Mouse (Mus musculus): ENCODE measurements at regions not wholly inside any gene's neighbourhood (a gene's known extent, or its start where the extent isn't known, plus 50 kb on each side); places are given as distances from the start of the nearest gene placed in this dataset.

DNA sequence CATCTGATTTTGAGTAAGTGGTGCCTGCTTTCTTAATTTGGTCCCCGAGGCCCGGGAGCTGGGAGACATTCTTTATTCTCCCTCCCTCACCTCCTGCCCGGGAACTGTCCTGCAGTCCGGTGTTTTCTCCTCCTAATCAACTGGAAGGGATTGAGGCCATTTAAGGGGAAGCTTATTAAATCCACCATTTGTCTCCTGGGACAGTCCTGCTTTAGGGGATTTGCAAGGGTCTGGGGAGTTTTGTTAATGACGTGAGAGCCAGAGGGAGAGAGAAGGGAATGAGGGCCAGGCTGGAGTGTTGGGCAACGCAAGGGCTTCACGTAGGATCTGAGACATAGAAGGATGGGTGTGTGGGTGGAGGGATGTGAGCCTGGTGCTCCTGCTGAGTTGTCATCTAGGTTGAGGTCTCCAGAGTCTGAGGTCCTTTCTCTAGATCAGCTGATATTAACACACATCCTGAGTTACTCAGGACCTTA, 444.6 kb downstream of the Cd83 start:
- ATAC-seq (no peak), DNase-seq (no peak)
- no peak overlapping the region for H3K4me3 ChIP-seq (ENCODE audit: low read depth, low read length)
- no peak overlapping the region for H3K4me2 ChIP-seq (ENCODE audit: low read depth, low read length)
- 36% methylated on average over 7 of the region's 7 CpGs for WGBS (ENCODE audit: insufficient replicate concordance)
- TF ChIP-seq EP300 (IDR thresholded peaks at IDR 0.05; ENCODE audit: low read depth) (no peak), CTCF (IDR thresholded peaks at IDR 0.05; ENCODE audit: low read depth) (no peak)
- H3K9me3 ChIP-seq (ENCODE audit: low read length): no peaks in the 10 kb centered on the region
- no peaks in the 10 kb centered on the region for H3K4me1 ChIP-seq (ENCODE audit: insufficient read depth)
- no peaks in the 10 kb centered on the region for H3K36me3 ChIP-seq (replicated peaks; ENCODE audit: insufficient read depth, low read length)
- no peaks in the 10 kb centered on the region for H3K27me3 ChIP-seq (ENCODE audit: insufficient read depth, low read length)
- H3K9ac ChIP-seq (replicated peaks): no peak overlapping the region
- no peak overlapping the region for H3K27ac ChIP-seq (ENCODE audit: low read depth)

DNA sequence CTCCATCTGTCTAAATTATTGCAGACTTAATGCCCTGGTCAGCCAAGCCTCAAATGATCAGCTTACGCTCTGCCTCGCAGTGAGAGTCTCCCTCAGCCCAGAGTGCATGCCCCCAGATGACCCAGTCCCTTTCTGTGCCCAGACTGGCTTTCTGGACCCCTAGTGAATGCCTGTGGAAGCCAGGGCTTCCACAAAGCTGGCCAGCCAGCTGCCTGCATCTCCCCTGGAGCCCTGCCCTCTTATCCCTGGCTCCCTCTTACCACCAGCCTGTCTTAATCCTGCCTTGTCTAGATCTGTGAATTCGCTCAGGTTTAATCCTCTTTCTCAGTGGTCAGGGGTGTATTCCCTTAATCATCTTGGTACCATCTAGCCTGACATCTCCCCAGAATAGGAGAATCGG, 446.8 kb downstream of the Cd83 start:
- WGBS (ENCODE audit: insufficient replicate concordance): 68% methylated on average over 4 of the region's 4 CpGs
- TF ChIP-seq CTCF (IDR thresholded peaks at IDR 0.05; ENCODE audit: low read depth) (no peak), EP300 (IDR thresholded peaks at IDR 0.05; ENCODE audit: low read depth) (no peak)
- Histone ChIP-seq H3K27ac (ENCODE audit: low read depth) (no peak overlapping the region), H3K4me1 (ENCODE audit: insufficient read depth) (no peaks in the 10 kb centered on the region), H3K9ac (replicated peaks) (no peak overlapping the region), H3K4me3 (ENCODE audit: low read depth, low read length) (no peak overlapping the region), H3K27me3 (ENCODE audit: insufficient read depth, low read length) (no peaks in the 10 kb centered on the region), H3K9me3 (ENCODE audit: low read length) (no peaks in the 10 kb centered on the region), H3K36me3 (replicated peaks; ENCODE audit: insufficient read depth, low read length) (no peaks in the 10 kb centered on the region), H3K4me2 (ENCODE audit: low read depth, low read length) (no peak overlapping the region)
- ATAC-seq (no peak), DNase-seq (no peak)

DNA sequence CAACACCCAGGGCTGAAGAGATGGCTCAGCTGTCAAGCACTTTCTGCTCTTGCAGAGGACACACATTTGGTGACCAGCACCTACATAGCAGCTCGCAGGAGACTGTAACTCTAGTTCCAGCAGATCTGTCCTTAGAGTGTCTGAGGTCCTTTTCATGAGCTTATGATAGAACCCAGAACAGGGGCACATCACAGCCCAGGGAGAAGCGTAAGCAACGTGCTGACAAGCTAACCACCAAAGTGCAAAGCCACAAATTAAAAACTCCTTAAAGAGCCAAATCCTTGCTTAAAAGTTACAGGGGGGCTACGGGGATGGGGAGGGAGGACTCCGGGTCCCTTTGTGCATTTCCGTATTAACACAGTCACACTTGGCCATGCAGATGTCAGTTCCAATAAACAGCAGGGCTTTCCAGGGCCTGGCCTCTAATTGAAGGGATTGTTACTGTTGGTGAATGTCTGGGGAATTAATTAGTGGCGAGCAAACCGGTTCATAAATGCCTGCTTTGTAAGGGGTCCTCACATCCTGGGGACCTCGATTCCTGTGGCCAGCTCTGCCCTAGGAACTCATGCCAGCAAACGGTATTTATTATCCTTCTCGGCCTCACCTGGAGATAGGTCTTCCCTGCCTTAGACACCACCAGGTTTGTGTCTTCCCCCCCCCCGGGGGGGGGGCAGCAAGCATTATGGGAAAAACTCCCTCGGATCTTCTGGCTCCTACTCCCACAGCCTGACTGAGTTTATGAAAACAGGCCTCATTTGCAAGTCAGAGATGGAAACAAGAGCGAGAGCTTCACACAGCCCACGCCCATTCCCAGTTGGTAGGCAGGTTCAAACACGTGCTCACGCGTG, 447.5 kb downstream of the Cd83 start:
- DNase-seq (no peak), ATAC-seq (no peak)
- H3K9me3 ChIP-seq (ENCODE audit: low read length): no peaks in the 10 kb centered on the region
- no peak overlapping the region for H3K27ac ChIP-seq (ENCODE audit: low read depth)
- H3K27me3 ChIP-seq (ENCODE audit: insufficient read depth, low read length): no peaks in the 10 kb centered on the region
- no peaks in the 10 kb centered on the region for H3K4me1 ChIP-seq (ENCODE audit: insufficient read depth)
- no peak for TF ChIP-seq EP300 (IDR thresholded peaks at IDR 0.05; ENCODE audit: low read depth)
- TF ChIP-seq CTCF (IDR thresholded peaks at IDR 0.05; ENCODE audit: low read depth): no peak
- H3K36me3 ChIP-seq (replicated peaks; ENCODE audit: insufficient read depth, low read length): no peaks in the 10 kb centered on the region
- H3K9ac ChIP-seq (replicated peaks): no peak overlapping the region
- H3K4me2 ChIP-seq (ENCODE audit: low read depth, low read length): no peak overlapping the region
- H3K4me3 ChIP-seq (ENCODE audit: low read depth, low read length): no peak overlapping the region
- 70% methylated on average over 18 of the region's 18 CpGs for WGBS (ENCODE audit: insufficient replicate concordance)

DNA sequence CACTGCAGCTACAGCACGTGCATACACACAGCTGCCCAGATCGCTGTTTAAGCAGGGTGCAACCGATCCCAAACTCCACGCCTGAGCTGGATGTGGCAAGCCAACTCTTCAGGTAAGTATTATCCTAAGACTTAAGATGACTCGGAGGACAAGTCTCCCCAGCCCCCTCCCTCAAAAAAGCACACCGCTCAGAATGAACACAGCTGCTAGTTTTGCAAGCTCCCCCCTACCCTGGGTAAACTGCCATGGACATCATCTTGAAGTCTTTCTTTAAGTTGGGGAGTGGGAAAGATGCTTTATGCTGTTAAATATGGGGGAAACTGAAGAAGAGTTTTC, 448.1 kb downstream of the Cd83 start:
- no peaks in the 10 kb centered on the region for H3K36me3 ChIP-seq (replicated peaks; ENCODE audit: insufficient read depth, low read length)
- no peak overlapping the region for H3K4me3 ChIP-seq (ENCODE audit: low read depth, low read length)
- no peak overlapping the region for H3K9ac ChIP-seq (replicated peaks)
- no peaks in the 10 kb centered on the region for H3K9me3 ChIP-seq (ENCODE audit: low read length)
- H3K4me1 ChIP-seq (ENCODE audit: insufficient read depth): no peaks in the 10 kb centered on the region
- H3K27me3 ChIP-seq (ENCODE audit: insufficient read depth, low read length): no peaks in the 10 kb centered on the region
- H3K27ac ChIP-seq (ENCODE audit: low read depth): no peak overlapping the region
- TF ChIP-seq EP300 (IDR thresholded peaks at IDR 0.05; ENCODE audit: low read depth): no peak
- no peak for TF ChIP-seq CTCF (IDR thresholded peaks at IDR 0.05; ENCODE audit: low read depth)
- ATAC-seq: no peak
- DNase-seq: no peak
- no peak overlapping the region for H3K4me2 ChIP-seq (ENCODE audit: low read depth, low read length)
- 80% methylated on average over 6 of the region's 6 CpGs for WGBS (ENCODE audit: insufficient replicate concordance)

DNA sequence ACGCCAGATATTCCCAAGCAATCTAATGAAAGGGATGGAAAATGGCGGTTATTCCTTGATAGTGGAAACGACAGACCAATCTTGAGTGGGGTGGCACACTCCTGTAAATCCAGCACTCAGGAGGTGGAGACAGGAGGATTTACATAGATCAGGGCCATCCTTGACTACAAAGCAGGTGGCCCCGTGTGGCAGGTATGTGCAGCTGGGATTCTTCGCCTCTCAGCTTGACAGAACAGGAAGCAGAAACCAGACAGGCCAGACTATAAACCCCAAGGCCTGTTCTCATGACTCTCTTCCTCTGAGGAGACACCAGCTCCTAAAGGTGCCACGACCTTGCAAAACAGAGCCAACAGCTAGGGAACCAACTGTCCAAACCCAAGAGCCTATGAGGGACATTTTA, 449.7 kb downstream of the Cd83 start:
- no peak overlapping the region for H3K4me3 ChIP-seq (ENCODE audit: low read depth, low read length)
- no peak for DNase-seq

DNA sequence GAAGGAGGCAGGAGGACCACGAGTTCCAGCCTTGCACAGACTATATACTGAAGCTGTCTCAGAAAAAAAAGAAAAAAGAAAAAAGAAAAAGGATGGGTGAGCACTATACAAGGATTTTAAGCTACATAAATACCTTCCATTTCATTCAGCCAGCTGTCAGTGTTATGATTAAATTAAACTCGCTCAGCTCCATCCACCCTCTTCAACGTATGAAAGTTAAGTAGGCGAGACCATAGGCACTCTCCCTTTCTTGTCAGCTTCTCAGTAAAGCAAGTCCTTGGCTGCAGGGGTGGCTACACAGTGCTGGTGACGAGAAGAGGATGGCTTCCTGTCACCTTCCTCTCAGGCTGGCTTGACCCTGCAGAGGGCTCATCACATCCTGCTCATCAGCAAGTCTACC, 450.7 kb downstream of the Cd83 start:
- ATAC-seq (no peak), DNase-seq (no peak)
- TF ChIP-seq CTCF (IDR thresholded peaks at IDR 0.05; ENCODE audit: low read depth) (no peak), EP300 (IDR thresholded peaks at IDR 0.05; ENCODE audit: low read depth) (no peak)
- Histone ChIP-seq H3K27me3 (ENCODE audit: insufficient read depth, low read length) (no peaks in the 10 kb centered on the region), H3K36me3 (replicated peaks; ENCODE audit: insufficient read depth, low read length) (no peaks in the 10 kb centered on the region), H3K4me1 (ENCODE audit: insufficient read depth) (no peaks in the 10 kb centered on the region), H3K27ac (ENCODE audit: low read depth) (no peak overlapping the region), H3K9ac (replicated peaks) (no peak overlapping the region), H3K4me3 (ENCODE audit: low read depth, low read length) (no peak overlapping the region), H3K9me3 (ENCODE audit: low read length) (no peaks in the 10 kb centered on the region), H3K4me2 (ENCODE audit: low read depth, low read length) (no peak overlapping the region)
- WGBS (ENCODE audit: insufficient replicate concordance): 71% methylated on average over 5 of the region's 5 CpGs

More for the DNA sequence above, 449.7 kb downstream of the Cd83 start:
- no peaks in the 10 kb centered on the region for H3K36me3 ChIP-seq (replicated peaks; ENCODE audit: insufficient read depth, low read length)
- 66% methylated on average over 6 of the region's 6 CpGs for WGBS (ENCODE audit: insufficient replicate concordance)
- no peak for TF ChIP-seq CTCF (IDR thresholded peaks at IDR 0.05; ENCODE audit: low read depth)
- TF ChIP-seq EP300 (IDR thresholded peaks at IDR 0.05; ENCODE audit: low read depth): no peak
- no peaks in the 10 kb centered on the region for H3K4me1 ChIP-seq (ENCODE audit: insufficient read depth)
- H3K4me2 ChIP-seq (ENCODE audit: low read depth, low read length): no peak overlapping the region
- no peak for ATAC-seq
- H3K27ac ChIP-seq (ENCODE audit: low read depth): no peak overlapping the region
- no peaks in the 10 kb centered on the region for H3K9me3 ChIP-seq (ENCODE audit: low read length)
- no peak overlapping the region for H3K9ac ChIP-seq (replicated peaks)
- no peaks in the 10 kb centered on the region for H3K27me3 ChIP-seq (ENCODE audit: insufficient read depth, low read length)
